Mouse (Mus musculus): ENCODE data around the gene Cldnd1. TPM values are rescaled to one million over a fixed set of nuclear protein-coding genes. Genes with fewer than 3 reads are reported as not detected.

Gene Cldnd1
- polyA plus RNA-seq, 1 experiment = 72.9 TPM

GRCm38 (mm10) chr16:58690322-58690732 lies 37.4 kb upstream of the Cldnd1 start:
- TF ChIP-seq POLR2A (IDR thresholded peaks at IDR 0.05; ENCODE audit: borderline replicate concordance, extremely low read depth, low read depth, low read length) (no peak), CTCF (IDR thresholded peaks at IDR 0.05; ENCODE audit: insufficient read depth, low read length) (no peak)
- Histone ChIP-seq H3K4me1 (ENCODE audit: control insufficient read depth, insufficient read depth, low read length) (no peaks in the 10 kb centered on the region), H3K4me3 (replicated peaks; ENCODE audit: extremely low read depth, low read depth, low read length) (no peak overlapping the region)
- WGBS = 53% methylated on average over 5 of the region's 5 CpGs
- DNase-seq = no peak

DNA sequence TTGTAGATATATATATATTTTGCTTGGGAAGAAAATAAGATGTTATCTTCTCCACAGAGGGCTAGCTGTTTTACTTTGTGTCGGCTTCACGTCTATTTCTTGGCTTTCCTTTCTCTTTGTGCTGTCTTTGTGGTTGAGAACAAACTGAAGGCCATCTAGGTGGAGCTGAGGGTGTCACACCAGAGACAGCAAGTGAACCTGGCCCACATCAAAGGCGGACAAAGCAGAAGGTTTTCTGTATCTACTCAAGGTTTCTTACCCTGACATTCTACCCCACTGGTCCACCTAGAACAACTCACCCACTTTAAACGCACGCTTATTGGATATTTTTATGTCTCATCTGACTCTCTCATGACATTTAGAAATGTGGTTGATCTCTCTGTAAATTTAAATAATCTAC lies 33.6 kb upstream of the Cldnd1 start:
- TF ChIP-seq CTCF (IDR thresholded peaks at IDR 0.05; ENCODE audit: insufficient read depth, low read length) (no peak), POLR2A (IDR thresholded peaks at IDR 0.05; ENCODE audit: borderline replicate concordance, extremely low read depth, low read depth, low read length) (no peak)
- Histone ChIP-seq H3K4me1 (ENCODE audit: control insufficient read depth, insufficient read depth, low read length) (no peaks in the 10 kb centered on the region), H3K4me3 (replicated peaks; ENCODE audit: extremely low read depth, low read depth, low read length) (no peak overlapping the region)
- WGBS = 87% methylated on average over 5 of the region's 5 CpGs
- no peak for DNase-seq

GRCm38 (mm10) chr16:58696796-58697195 lies 30.9 kb upstream of the Cldnd1 start:
- no peak for DNase-seq
- WGBS = 81% methylated on average over 3 of the region's 3 CpGs
- Histone ChIP-seq H3K4me3 (replicated peaks; ENCODE audit: extremely low read depth, low read depth, low read length) (no peak overlapping the region), H3K4me1 (ENCODE audit: control insufficient read depth, insufficient read depth, low read length) (no peaks in the 10 kb centered on the region; the same call in 1 of the 2 replicates)
- TF ChIP-seq POLR2A (IDR thresholded peaks at IDR 0.05; ENCODE audit: borderline replicate concordance, extremely low read depth, low read depth, low read length) (no peak), CTCF (IDR thresholded peaks at IDR 0.05; ENCODE audit: insufficient read depth, low read length) (no peak)

DNA sequence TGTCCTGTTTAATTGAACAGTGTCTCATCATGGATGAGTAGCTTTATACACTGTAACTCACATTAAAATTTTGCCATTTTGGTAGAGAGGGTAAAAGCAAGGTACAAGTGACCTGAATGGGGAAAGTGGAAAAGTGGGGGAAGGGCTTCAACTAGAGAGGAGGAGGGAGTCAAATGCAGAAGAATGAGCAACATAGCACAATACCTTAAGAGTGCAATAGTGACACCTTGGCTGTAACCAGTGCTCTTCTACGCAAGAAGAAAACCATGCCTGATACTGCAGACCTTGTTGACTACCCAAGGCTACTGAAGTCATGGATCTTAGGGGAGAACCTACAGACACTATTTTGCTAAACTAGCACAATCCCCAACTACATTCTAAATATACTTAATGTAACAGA lies 30.4 kb upstream of the Cldnd1 start:
- TF ChIP-seq POLR2A (IDR thresholded peaks at IDR 0.05; ENCODE audit: borderline replicate concordance, extremely low read depth, low read depth, low read length) (no peak), CTCF (IDR thresholded peaks at IDR 0.05; ENCODE audit: insufficient read depth, low read length) (no peak)
- no peak for DNase-seq
- 100% methylated on average over 1 of the region's 1 CpGs for WGBS
- Histone ChIP-seq H3K4me1 (ENCODE audit: control insufficient read depth, insufficient read depth, low read length) (no peaks in the 10 kb centered on the region; the same call in 1 of the 2 replicates), H3K4me3 (replicated peaks; ENCODE audit: extremely low read depth, low read depth, low read length) (no peak overlapping the region)

DNA sequence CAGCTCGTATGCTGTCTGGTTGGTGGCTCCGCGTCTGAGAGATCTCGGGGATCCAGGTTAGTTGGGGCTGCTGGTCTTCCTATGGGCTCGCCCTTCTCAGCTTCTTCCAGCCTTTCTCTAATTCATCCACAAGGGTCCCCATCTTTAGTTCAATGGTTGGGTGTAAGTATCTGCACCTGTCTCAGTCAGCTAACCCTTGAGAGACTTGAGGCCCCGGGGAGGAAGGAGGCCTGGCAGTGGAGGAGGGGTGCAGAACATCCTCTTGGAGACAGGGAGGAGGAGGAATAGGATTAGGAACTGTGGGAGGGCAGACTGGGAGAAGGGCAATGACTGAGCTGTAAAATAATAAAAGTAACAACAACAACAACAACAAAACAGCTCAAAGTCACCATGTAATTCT lies 27.5 kb upstream of the Cldnd1 start:
- WGBS = 81% methylated on average over 6 of the region's 6 CpGs
- TF ChIP-seq POLR2A (IDR thresholded peaks at IDR 0.05; ENCODE audit: borderline replicate concordance, extremely low read depth, low read depth, low read length) (no peak), CTCF (IDR thresholded peaks at IDR 0.05; ENCODE audit: insufficient read depth, low read length) (no peak)

GRCm38 (mm10) chr16:58700816-58701424 lies 26.8 kb upstream of the Cldnd1 start:
- WGBS = 88% methylated on average over 12 of the region's 12 CpGs
- DNase-seq = no peak
- no peak for TF ChIP-seq CTCF (IDR thresholded peaks at IDR 0.05; ENCODE audit: insufficient read depth, low read length)
- no peak for TF ChIP-seq POLR2A (IDR thresholded peaks at IDR 0.05; ENCODE audit: borderline replicate concordance, extremely low read depth, low read depth, low read length)
- no peaks in the 10 kb centered on the region; the same call in 1 of the 2 replicates for H3K4me1 ChIP-seq (ENCODE audit: control insufficient read depth, insufficient read depth, low read length)
- H3K4me3 ChIP-seq (replicated peaks; ENCODE audit: extremely low read depth, low read depth, low read length) = no peak overlapping the region

More for the DNA sequence above, 27.5 kb upstream of the Cldnd1 start:
- Histone ChIP-seq H3K4me3 (replicated peaks; ENCODE audit: extremely low read depth, low read depth, low read length) (no peak overlapping the region), H3K4me1 (ENCODE audit: control insufficient read depth, insufficient read depth, low read length) (no peaks in the 10 kb centered on the region; the same call in 1 of the 2 replicates)
- no peak for DNase-seq

- TF ChIP-seq POLR2A (IDR thresholded peaks at IDR 0.05; ENCODE audit: borderline replicate concordance, extremely low read depth, low read depth, low read length) = no peak
- TF ChIP-seq CTCF (IDR thresholded peaks at IDR 0.05; ENCODE audit: insufficient read depth, low read length) = no peak
- no peak overlapping the region for H3K4me3 ChIP-seq (replicated peaks; ENCODE audit: extremely low read depth, low read depth, low read length)
- 30% methylated on average over 6 of the region's 6 CpGs for WGBS
- no peaks in the 10 kb centered on the region; the same call in 1 of the 2 replicates for H3K4me1 ChIP-seq (ENCODE audit: control insufficient read depth, insufficient read depth, low read length)
- DNase-seq = no peak
These were observed 25.9 kb upstream of the Cldnd1 start for GRCm38 (mm10) chr16:58701779-58702178.

DNA sequence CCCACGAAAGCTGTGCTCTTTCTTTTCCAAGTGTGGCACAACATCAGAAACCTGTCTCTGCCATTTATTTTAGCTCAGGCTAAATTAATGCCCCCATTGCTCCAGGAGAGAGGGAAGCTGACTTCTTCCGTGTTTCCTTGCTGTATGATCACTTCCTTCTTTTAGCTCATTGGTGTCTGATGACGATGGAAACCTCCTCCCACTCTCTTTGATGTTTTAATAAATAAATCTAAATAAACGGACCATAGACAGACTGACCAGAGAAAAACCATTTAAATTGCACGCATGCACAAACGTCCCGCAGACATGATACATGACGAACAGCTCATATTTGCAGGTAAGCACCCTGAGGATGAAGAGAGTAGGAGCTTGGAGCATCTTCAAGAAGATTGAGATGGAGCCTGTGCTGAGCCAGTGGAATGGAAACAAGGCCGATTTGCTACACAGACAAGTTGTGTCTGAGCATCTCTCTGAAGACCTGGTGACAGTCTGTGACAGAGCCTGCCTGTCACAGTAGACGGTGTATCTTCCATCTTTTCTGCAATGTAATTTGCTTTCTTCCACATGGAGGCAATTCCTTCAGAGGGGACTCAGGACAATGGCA lies 25.3 kb upstream of the Cldnd1 start:
- TF ChIP-seq POLR2A (IDR thresholded peaks at IDR 0.05; ENCODE audit: borderline replicate concordance, extremely low read depth, low read depth, low read length) = no peak
- TF ChIP-seq CTCF (IDR thresholded peaks at IDR 0.05; ENCODE audit: insufficient read depth, low read length) = no peak
- 69% methylated on average over 10 of the region's 10 CpGs for WGBS

DNA sequence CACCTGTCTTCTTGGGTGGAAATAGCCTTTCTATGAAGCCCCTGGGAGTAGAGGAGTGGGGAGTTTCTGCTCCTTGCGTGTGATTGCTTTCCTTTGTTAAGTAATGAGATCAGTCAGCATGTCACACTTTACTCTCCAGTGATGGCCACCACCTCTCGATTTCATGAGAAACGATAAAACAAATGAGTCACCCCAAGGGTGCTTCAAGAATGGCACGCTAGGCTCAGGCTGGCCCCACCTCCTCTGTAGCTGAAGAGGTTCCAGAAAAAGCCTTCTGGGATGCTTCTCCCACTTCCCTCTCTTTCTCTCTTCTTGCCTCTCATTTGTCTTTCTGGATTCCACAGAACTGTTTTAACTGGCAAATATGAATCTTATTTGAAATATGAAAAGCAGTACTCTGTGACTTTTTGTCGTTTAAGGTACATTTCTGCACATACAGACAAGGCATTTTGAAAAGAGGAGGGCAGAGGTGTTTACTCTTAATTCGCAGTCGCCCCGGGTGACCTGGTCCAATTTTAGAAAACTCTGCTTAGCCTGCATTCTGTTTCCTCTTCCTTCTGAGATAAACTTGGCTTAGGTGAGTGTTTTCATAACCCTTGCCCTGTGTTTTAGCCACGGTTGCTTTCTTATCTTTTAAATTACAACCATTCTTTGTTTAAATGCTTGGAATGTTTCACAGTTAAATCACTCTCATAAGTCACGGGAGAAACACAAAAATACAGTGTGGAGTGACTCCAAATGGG lies 24.2 kb upstream of the Cldnd1 start:
- Histone ChIP-seq H3K4me3 (replicated peaks; ENCODE audit: extremely low read depth, low read depth, low read length) (no peak overlapping the region), H3K4me1 (ENCODE audit: control insufficient read depth, insufficient read depth, low read length) (no peaks in the 10 kb centered on the region; the same call in 1 of the 2 replicates)
- no peak for TF ChIP-seq CTCF (IDR thresholded peaks at IDR 0.05; ENCODE audit: insufficient read depth, low read length)
- no peak for TF ChIP-seq POLR2A (IDR thresholded peaks at IDR 0.05; ENCODE audit: borderline replicate concordance, extremely low read depth, low read depth, low read length)
- WGBS = 7% methylated on average over 10 of the region's 10 CpGs
- no peak for DNase-seq

More for the DNA sequence above, 25.3 kb upstream of the Cldnd1 start:
- no peak overlapping the region for H3K4me3 ChIP-seq (replicated peaks; ENCODE audit: extremely low read depth, low read depth, low read length)
- no peaks in the 10 kb centered on the region; the same call in 1 of the 2 replicates for H3K4me1 ChIP-seq (ENCODE audit: control insufficient read depth, insufficient read depth, low read length)
- DNase-seq = no peak
